Mouse (Mus musculus) right cerebral cortex, postnatal 14 days (tissue): ENCODE data around the gene Chd8.

Experiments used
- DNase-seq: peaks from one replicate; pipeline ENCODE4 v3.0.0; 2022

Gene Chd8

DNA sequence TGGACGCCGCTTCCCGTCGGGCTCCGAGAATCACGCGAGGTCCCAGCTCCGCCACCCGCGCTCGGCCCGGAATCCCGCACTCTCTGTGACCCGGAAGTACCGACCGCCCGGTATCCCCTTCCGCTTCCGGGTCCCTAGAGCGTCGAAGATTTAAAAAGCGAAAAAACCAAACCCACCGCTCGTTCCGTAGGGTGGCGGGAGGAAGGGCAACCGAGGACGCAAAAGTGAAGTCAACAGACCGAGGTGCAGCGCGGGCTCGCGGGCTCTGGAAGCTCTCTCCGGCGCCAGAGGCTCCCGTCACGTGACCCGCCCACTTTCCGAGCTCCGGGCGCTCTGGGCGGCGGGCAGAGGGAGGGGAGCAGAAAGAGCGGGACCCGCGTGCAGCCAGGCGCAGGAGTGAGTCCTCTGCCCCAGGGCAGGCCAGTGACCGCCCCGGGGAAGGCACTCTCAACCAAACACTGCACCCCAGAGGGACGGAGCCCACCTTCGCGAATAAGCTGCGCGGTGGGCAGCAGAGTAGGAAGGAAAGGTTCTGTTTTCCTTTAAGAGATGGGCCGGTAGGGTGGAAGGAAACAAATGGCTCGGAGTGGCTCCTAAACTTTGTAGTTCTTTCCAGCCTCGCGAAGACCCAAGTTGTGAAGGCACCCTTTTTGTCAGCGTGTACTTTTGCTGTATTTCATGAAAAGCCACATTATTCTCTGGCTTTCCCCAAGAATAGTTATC, 60.3 kb downstream of the Chd8 start, which contains the start of gene Supt16:
Supt16 (minus strand) TSS at position 261 of the 723 bp plus-strand sequence.
- DNase-seq, result peak; percentile 84

DNA sequence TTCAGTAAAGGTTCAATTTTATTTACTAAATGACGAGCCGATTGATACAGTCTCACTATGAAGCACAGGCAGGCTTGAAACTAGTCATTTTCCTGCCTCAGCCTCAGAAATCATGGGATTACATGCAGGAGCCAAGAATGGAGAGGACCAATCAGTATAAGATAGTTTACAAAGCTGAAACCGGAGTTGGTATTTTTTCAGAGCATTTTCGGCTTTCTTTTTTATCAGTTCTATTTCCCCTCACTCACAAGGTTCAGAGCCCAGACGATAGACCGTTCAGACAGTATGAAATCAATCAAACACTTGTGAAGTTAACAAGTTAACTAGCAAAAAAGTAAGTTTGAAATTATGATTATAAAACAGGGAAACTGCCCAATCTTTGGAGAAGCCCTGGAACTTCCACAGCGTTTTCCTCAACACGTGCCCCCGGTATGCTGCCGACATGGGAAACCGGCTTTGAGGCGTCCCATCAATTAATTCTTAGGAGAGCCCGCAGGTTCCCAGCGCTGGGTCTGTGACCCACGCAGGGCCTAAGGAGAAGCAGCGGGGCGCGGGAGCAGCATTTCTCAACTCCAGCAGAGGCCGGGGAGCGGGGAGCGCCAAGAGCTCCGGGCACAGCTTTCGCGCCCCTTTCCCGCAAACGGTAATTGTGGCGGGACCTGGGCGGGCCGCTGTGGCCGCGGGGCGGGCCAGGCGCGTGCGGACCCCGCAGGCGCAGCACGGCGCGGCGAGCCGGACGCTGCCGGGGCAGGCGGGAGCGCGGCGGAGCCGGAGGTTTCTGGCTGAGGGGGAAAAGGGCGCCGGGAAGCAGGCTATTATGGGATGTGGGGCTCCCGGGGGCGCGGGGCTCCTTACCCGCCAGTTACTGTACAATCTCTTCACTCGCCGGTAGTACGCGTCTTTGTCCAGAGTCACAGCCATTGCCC, 61.1 kb downstream of the Chd8 start:
- no peak for DNase-seq

- peak; percentile 31 for DNase-seq
These were observed 61.9 kb downstream of the Chd8 start for GRCm38 (mm10) chr14:52195691-52196090.

GRCm38 (mm10) chr14:52190740-52191359, 66.7 kb downstream of the Chd8 start:
- no peak for DNase-seq

DNA sequence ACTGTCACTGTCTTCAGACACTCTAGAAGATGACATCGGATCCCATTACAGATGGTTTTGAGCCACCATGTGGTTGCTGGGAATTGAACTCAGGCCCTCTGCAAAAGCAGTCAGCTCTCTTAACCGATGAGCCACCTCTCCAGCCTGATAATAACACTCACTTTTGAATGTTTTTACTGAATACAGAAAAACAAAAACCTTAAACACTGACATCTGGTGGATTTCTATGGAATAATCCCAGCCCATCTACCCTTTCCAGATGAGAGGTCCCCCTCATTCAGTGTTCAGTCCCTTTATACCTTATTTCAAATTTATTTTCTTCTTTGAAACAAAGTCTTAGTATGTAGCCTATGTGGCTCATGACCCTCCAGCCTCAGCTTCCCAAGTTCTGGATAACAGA, 68.1 kb downstream of the Chd8 start:
- no peak for DNase-seq

DNA sequence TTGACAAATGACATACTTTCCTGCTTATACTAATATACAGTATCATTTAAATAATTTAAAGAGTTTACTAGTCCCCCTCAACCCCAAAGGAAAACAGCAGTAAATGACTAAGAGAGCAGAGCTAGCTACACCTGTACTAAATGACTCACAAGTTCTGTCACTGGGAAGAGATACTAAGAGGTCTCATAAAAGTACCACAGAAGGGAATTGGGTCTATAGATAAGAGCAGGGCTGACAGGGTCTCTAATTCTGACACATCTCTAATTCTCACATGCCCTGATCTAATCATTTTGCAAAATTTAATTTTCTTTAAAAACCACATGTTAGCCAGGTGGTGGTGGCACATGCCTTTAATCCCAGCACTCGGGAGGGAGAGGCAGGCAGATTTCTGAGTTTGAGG, 68.8 kb downstream of the Chd8 start:
- DNase-seq, result no peak

GRCm38 (mm10) chr14:52166571-52166970, 91.0 kb downstream of the Chd8 start:
- DNase-seq, result no peak

DNA sequence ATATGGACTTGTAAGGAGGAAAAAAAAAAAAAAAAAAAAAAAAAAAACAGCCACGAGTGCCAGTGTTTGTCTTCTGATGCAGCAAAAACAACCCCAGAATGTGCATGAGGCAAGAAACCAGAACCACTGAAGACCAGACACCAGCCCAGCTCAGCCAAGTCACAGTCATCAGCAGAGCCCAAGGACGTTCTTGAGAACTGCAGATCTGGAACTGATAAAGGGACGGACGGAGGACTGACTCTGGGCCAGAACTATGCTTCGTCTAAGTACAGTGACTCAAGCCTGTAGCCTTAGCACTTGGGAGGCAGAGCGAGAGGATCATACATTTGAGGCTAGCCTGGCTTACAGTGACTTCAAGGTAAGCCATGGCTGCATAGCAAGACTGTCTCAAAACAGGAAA, 96.7 kb downstream of the Chd8 start:
- DNase-seq, result no peak

GRCm38 (mm10) chr14:52155008-52155407, 102.6 kb downstream of the Chd8 start:
- DNase-seq, result no peak

- DNase-seq, result no peak
These were observed 105.0 kb downstream of the Chd8 start for GRCm38 (mm10) chr14:52152613-52153012.

DNA sequence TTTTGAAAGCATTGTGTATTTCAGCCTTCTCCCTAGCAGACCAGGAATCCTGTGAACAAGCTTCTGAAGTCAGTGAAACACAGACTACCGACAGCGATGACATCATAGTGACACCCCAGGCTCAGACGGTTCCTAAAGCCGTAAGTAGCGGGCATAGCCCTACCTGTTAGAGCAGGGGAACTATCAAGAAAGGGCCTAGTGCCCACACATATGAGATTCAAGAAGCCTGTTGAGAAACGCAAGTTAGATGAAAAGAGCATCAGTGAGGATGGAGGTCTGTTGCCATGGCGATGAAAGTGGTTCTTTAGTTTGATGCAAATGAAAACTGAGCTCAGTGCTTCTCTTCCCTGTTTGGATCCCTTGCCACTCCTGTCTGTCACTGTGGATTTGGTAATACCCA, 105.4 kb downstream of the Chd8 start:
- no peak for DNase-seq

DNA sequence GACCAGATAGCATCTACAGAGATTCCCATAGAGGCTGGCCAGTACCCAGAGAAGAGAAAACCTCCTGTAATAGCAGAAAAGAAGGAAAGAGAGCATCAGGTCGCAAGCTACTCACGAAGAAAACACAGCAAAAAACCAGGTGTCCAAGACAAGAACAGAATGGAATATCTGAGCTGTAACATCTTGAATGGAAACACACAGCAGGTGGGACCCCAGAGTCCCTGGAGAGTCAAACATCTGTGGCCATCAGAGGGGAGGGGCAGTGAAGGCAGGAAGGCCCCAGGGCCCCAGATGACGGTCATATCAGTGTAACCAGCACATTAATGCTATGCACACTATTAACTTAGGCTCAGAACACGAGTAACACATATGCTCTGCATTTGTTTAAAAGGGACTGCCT, 107.7 kb downstream of the Chd8 start:
- DNase-seq, result no peak
